Mouse (Mus musculus) embryonic facial prominence, embryonic 14.5 days (tissue): Measurements from ENCODE around the gene Narf. TPM values are rescaled to one million over a fixed set of nuclear protein-coding genes. Genes with fewer than 3 reads are reported as not detected.

Source experiments
- ATAC-seq: fragments of 200-750 bp; cut with Nextera tagmentation; 2 replicates; pipeline ENCODE4 v1.8.0; 2017; ENCODE audit warnings: low read depth, moderate number of reproducible peaks, moderate TSS enrichment
- DNase-seq: peaks from one replicate; pipeline ENCODE4 v3.0.0-alpha.2; 2015; ENCODE audit warnings: low spot score
- H3K27ac ChIP-seq: fragments of 300-500 bp; sonication (generic); replicated peaks from 2 replicates; pipeline ENCODE4 v1.5.1; 2014; ENCODE audit warnings: low read depth, mild to moderate bottlenecking, low read length, moderate library complexity
- H3K27me3 ChIP-seq: fragments of 300-500 bp; sonication (generic); replicated peaks from 2 replicates; pipeline ENCODE4 v1.6.1; 2014; ENCODE audit warnings: low read length; ENCODE audit not compliant: control insufficient read depth, insufficient read depth
- H3K36me3 ChIP-seq: fragments of 300-500 bp; sonication (generic); 2 replicates; pipeline ENCODE4 v1.6.1; 2014; ENCODE audit warnings: low read length, mixed read lengths; ENCODE audit not compliant: control insufficient read depth, insufficient read depth
- H3K4me1 ChIP-seq: fragments of 300-500 bp; sonication (generic); 2 replicates; pipeline ENCODE4 v1.6.1; 2014; ENCODE audit warnings: antibody characterized with exemption, low read length; ENCODE audit not compliant: control insufficient read depth, insufficient read depth
- H3K4me2 ChIP-seq: fragments of 300-500 bp; sonication (generic); 2 replicates; pipeline ENCODE4 v1.6.1; 2014; ENCODE audit warnings: low read depth, mild to moderate bottlenecking, low read length, moderate library complexity, mixed read lengths
- H3K4me3 ChIP-seq: fragments of 300-500 bp; sonication (generic); 2 replicates; pipeline ENCODE4 v1.5.1; 2014; ENCODE audit warnings: low read depth, mild to moderate bottlenecking, low read length
- H3K9ac ChIP-seq: fragments of 300-500 bp; sonication (generic); 2 replicates; pipeline ENCODE4 v1.6.1; 2014; ENCODE audit warnings: low read depth, mild to moderate bottlenecking, low read length, moderate library complexity, mixed read lengths
- H3K9me3 ChIP-seq: fragments of 300-500 bp; sonication (generic); 2 replicates; pipeline ENCODE4 v1.6.1; 2016; ENCODE audit warnings: low read length; ENCODE audit not compliant: control insufficient read depth
- WGBS: fragments of 180-500 bp; shearing (Covaris S2); extraction: QIAGEN DNeasy Blood & Tissue Kit; methylation state at CpG from one replicate; pipeline ENCODE4 v1.1.7; 2014; 5-methylcytosine and 5-hydroxymethylcytosine counted together
- polyA plus RNA-seq: library from polyadenylated mRNA; unstranded; fragments of >200 nt; fragmentation: Nextera tagmentation; extraction: Ambion mirVana; gene quantifications from 2 replicates; pipeline ENCODE4 v1.2.1, GENCODE M21; 2014

Narf gene
- polyA plus RNA-seq, 1 experiment from 2014 or later: 42.1 TPM

DNA sequence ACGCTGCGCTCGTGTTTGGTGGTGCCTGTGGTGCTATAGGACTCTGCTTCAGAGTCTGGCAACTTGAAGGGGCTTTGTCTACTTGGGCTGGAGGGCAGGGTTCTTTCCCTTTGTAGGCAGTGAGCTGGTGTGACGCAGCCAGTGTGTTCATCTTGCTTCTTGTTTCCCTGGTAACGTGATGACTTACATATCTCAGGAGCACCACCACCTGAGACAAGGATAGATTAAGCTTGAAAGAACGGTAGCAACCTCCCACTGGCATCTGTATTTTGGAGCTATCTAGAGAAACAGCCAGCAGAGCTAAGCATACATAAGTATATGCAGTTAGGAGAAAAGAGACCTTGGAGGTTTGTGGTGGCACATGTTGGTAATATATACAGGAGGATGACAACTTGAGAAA, 68.3 kb downstream of the Narf start:
- WGBS: 96% methylated on average over 6 of the region's 6 CpGs
- Histone ChIP-seq H3K4me1 (no peaks in the 10 kb centered on the region), H3K4me3 (no peak overlapping the region), H3K27ac (no peak overlapping the region), H3K4me2 (no peak overlapping the region), H3K9ac (no peak overlapping the region), H3K36me3 (peaks cover 91% of the 10 kb centered on the region), H3K27me3 (no peaks in the 10 kb centered on the region), H3K9me3 (peaks cover 3% of the 10 kb centered on the region; the same call in 1 of the 2 replicates)
- ATAC-seq: no peak
- DNase-seq: no peak

Other genes with a start within 250 kb of the Narf start
- 59.6 and 65.2 TPM in 2 replicates for gene Csnk1d, start 245.9 kb upstream of the Narf start, polyA plus RNA-seq
- 0.93 and 1.1 TPM in 2 replicates for gene Cd7, start 197.8 kb upstream of the Narf start, polyA plus RNA-seq
- gene Sectm1b, start 173.7 kb upstream of the Narf start, polyA plus RNA-seq: 0.34 and 0.72 TPM in 2 replicates
- 0.22 and 0.80 TPM in 2 replicates for gene Sectm1a, start 156.0 kb upstream of the Narf start, polyA plus RNA-seq
- not detected in 2 replicates for gene Tex19.2, start 118.6 kb upstream of the Narf start, polyA plus RNA-seq
- gene Tex19.1, start 91.1 kb upstream of the Narf start, polyA plus RNA-seq: not detected in 2 replicates
- gene Uts2r, start 77.0 kb upstream of the Narf start, polyA plus RNA-seq: 1.2 and 1.6 TPM in 2 replicates
- gene Hexdc, start 32.8 kb upstream of the Narf start, polyA plus RNA-seq: 7.3 and 9.0 TPM in 2 replicates
- gene Ogfod3, start 32.5 kb upstream of the Narf start, polyA plus RNA-seq: 23.4 and 25.4 TPM in 2 replicates
- 40.0 and 42.3 TPM in 2 replicates for gene Cybc1, start 7.9 kb upstream of the Narf start, polyA plus RNA-seq
- 9.9 and 10.2 TPM in 2 replicates for gene Foxk2, start 22.7 kb downstream of the Narf start, polyA plus RNA-seq
- 108 and 111 TPM in 2 replicates for gene Wdr45b, start 117.2 kb downstream of the Narf start, polyA plus RNA-seq
- gene Rab40b, start 151.0 kb downstream of the Narf start, polyA plus RNA-seq: 34.7 and 43.7 TPM in 2 replicates
- 5.4 and 6.6 TPM in 2 replicates for gene Fn3krp, start 184.1 kb downstream of the Narf start, polyA plus RNA-seq
- 2.4 and 3.7 TPM in 2 replicates for gene Fn3k, start 197.7 kb downstream of the Narf start, polyA plus RNA-seq
- 38.8 and 40.3 TPM in 2 replicates for gene Tbcd, start 214.7 kb downstream of the Narf start, polyA plus RNA-seq